Mouse (Mus musculus) embryo, embryonic 11.5 days (tissue): ENCODE measurements around the gene Uba6.

Experiments used
- DNase-seq: peaks from one replicate; pipeline ENCODE4 v3.0.0-alpha.2; 2012; ENCODE audit warnings: low read depth, low spot score

Uba6 gene

GRCm38 (mm10) chr5:86072756-86073386 lies 99.7 kb downstream of the Uba6 start:
- no peak for DNase-seq

DNA sequence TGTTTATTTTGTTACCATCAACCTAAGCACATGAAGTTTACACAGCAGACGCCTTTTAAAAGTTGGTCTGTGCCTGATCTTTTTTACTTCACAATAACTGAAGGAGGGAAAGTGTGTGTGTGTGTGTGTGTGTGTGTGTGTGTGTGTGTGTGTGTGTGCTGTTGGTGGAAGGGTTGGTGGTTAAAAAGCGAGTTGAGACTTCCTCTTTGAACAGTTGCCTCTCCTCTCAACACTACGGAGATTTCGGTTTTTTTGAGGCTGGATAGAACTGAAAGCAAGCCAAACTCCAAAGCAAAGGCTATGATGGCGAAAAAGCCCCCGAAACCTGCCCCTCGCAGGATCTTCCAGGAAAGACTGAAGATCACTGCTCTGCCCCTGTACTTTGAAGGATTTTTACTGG lies 101.1 kb downstream of the Uba6 start, which contains the start of gene Stap1:
TSS of gene Stap1 (plus strand) at position 209 of the 400 bp plus-strand sequence.
- no peak for DNase-seq

DNA sequence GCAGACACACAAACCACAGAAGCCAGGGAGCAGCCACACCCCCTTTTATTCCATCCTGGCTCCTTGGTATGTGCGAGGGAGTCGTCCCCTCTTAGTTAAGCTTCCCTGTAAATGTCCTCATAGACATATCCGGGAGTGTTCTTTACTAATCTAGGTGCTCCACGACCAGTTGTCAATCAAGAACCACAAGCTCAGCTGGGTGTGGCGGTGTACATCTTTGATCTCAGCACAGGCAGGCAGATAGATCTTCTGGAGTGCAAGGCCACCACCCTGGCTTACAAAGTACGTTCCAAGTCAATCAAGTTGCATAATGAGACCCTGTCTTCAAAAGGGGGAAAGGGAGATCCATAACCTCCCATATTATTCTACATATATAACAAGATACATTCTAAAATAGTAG lies 103.5 kb downstream of the Uba6 start:
- DNase-seq = no peak

GRCm38 (mm10) chr5:86068451-86068850 lies 104.2 kb downstream of the Uba6 start:
- no peak for DNase-seq

DNA sequence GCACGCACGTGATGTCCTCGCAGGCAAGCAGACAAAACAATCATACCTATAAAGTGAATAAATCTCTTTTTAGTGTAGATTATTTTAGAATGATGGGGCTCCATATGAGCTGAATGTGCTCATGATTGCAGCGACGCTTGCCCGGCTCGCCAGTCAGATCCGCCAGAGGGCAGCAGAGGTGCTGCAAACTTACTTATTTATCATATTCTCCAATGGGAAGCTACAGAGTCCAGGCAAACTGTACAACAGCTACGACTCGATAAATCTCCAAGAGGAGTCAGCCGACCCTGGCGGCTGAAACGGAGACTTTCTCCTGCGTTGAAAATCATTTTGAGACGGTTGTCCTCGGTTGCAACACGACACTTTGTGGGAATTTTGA lies 106.1 kb downstream of the Uba6 start:
- peak; percentile 85 for DNase-seq

GRCm38 (mm10) chr5:86065876-86066550 lies 106.6 kb downstream of the Uba6 start:
- no peak for DNase-seq

DNA sequence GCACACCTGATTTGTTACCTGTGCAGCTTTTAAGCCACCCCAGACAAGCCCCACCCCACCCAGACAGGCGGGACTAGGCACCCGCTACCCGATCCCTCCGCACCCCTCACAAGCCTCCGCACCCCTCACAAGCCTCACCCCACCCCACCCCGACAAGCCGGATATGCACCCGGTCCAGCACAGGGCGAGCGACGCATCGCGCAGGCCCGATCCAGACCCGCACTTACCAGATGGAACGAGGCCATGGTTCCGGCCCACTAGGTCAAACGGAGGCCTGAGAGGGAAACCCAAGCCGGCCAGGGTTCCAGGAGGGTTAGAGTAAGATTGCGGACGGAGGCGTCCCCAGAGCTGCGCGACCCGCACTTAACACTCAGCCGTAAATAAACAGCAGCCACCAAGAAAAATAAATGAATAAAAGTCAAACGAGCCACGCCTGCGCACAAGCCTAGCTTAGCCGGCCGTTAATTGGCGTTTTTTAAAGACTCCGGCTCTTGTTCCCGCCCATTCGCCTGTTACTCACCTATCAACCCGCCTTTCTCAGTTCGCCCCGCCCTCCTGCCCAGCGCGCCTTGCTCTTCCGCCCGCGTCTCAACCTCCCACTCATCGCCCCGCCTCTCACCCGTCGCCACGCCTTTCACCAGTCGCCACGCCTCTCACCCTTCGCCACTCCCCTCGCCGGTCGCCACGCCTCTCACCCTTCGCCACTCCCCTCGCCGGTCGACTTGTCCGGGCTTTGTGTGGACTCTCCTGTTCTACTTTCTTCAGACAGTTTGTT lies 107.3 kb downstream of the Uba6 start, which contains the start of gene Cenpc1:
TSS of gene Cenpc1 (minus strand) at position 483 of the 775 bp plus-strand sequence.
- peak; percentile 95 for DNase-seq

DNA sequence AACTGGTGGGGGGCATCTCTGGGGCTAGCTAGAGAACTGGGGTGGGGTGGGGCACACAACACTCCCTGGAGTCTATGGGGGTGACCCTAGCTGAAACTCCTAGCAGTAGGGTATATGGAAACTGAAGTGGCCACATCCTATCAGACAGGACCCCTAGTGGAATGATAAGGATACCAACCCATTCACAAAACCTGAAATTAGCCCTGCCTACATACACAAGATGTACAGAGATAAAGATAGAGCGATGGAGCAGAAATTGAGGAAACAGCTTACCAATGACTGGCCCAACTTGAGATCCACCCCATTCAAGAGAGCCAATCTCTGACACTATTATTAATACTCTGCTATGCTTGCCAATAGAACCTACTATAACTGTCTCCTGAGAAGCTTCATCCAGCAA lies 109.1 kb downstream of the Uba6 start:
- no peak for DNase-seq
